Mouse (Mus musculus) neural tube, embryonic 13.5 days (tissue): ENCODE results near the gene Gm49601. TPM values are rescaled to one million over a fixed set of nuclear protein-coding genes. Genes with fewer than 3 reads are reported as not detected.

Experiments
- polyA plus RNA-seq: library from polyadenylated mRNA; unstranded; fragments of >200 nt; fragmentation: Nextera tagmentation; extraction: Ambion mirVana; gene quantifications from 2 replicates; pipeline ENCODE4 v1.2.1, GENCODE M21; 2015

The Gm49601 gene
- polyA plus RNA-seq, 1 experiment from 2014 or later, result 19.2 TPM

Other genes with a start within 250 kb of the Gm49601 start
- 20.3 and 22.8 TPM in 2 replicates for gene Txnrd2, start 200.0 kb downstream of the Gm49601 start, polyA plus RNA-seq
- 86.4 and 93.2 TPM in 2 replicates for gene Comt, start 199.6 kb downstream of the Gm49601 start, polyA plus RNA-seq
- 13.6 and 13.9 TPM in 2 replicates for gene Gnb1l, start 127.7 kb downstream of the Gm49601 start, polyA plus RNA-seq
- gene Rtl10, start 127.5 kb downstream of the Gm49601 start, polyA plus RNA-seq, result 3.3 and 4.5 TPM in 2 replicates
- 1.5 and 2.2 TPM in 2 replicates for gene Tbx1, start 35.8 kb downstream of the Gm49601 start, polyA plus RNA-seq
- gene Gp1bb, start 4.0 kb downstream of the Gm49601 start, polyA plus RNA-seq, result 9.5 and 13.6 TPM in 2 replicates
- gene Sept5, start 3.5 kb upstream of the Gm49601 start, polyA plus RNA-seq, result 163 and 189 TPM in 2 replicates
- gene Cldn5, start 150.4 kb upstream of the Gm49601 start, polyA plus RNA-seq, result 91.1 and 97.1 TPM in 2 replicates
- 110 and 114 TPM in 2 replicates for gene Ufd1, start 185.4 kb upstream of the Gm49601 start, polyA plus RNA-seq
- gene Cdc45, start 185.6 kb upstream of the Gm49601 start, polyA plus RNA-seq, result 9.6 and 11.0 TPM in 2 replicates
- 32.0 and 37.9 TPM in 2 replicates for gene 2510002D24Rik, start 210.2 kb upstream of the Gm49601 start, polyA plus RNA-seq
- gene Gm28539, start 210.2 kb upstream of the Gm49601 start, polyA plus RNA-seq, result not detected in 2 replicates